Comparison of ENCODE assay signal across 8 mouse cellular contexts in genomic region chr8:121651874-121652361, GRCm38 (mm10). TPM values are rescaled to one million over a fixed set of nuclear protein-coding genes. Genes with fewer than 3 reads are reported as not detected.
A peak's percentile ranks its signal among the peaks of the same experiment; 100 is the strongest.
DNase-seq lines count a peak whose midpoint lies in the region; ATAC-seq lines count a peak whose summit lies in the region.

No protein-coding gene starts in this region.

- DNase-seq in R1 (ENCODE audit: low read depth, low spot score) (peak; percentile 50), adipocyte (ENCODE audit: low spot score) (no peak)
- DNase-seq in embryo, embryonic 11 days, result peak; percentile 71
- peak; percentile 65 to 79 for DNase-seq in kidney, postnatal 4 days

- H3K36me3 ChIP-seq in erythroblast, embryonic 14.5 days (ENCODE audit: control insufficient read depth), result no peaks in the 10 kb centered on the region
- peaks cover 12% of the 10 kb centered on the region for H3K36me3 ChIP-seq in heart, embryonic 13.5 days
- no peaks in the 10 kb centered on the region for H3K36me3 ChIP-seq in midbrain, embryonic 16.5 days (ENCODE audit: control insufficient read depth, insufficient read depth, low read length)

- H3K9me3 ChIP-seq in erythroblast, embryonic 14.5 days (ENCODE audit: control insufficient read depth, low read length), result peaks cover 7% of the 10 kb centered on the region; the same call in 1 of the 2 replicates
- H3K9me3 ChIP-seq in heart, embryonic 13.5 days, result no peaks in the 10 kb centered on the region
- no peaks in the 10 kb centered on the region for H3K9me3 ChIP-seq in midbrain, embryonic 16.5 days (replicated peaks; ENCODE audit: control insufficient read depth, low read length, poor library complexity, severe bottlenecking)

- H3K27ac ChIP-seq in heart, embryonic 13.5 days (replicated peaks), result peak overlapping the region; percentile 46; the same call in 1 of the 2 replicates
- H3K27ac ChIP-seq in midbrain, embryonic 16.5 days (ENCODE audit: low read length), result peak overlapping the region; percentile 79

- peak overlapping the region; percentile 58 for H3K4me3 ChIP-seq in erythroblast, embryonic 14.5 days (replicated peaks)
- H3K4me3 ChIP-seq in heart, embryonic 13.5 days, result peak overlapping the region; percentile 76
- peak overlapping the region; percentile 88 for H3K4me3 ChIP-seq in midbrain, embryonic 16.5 days (ENCODE audit: low read depth, low read length)

- WGBS in heart, embryonic 13.5 days, result under 1% methylated on average over 41 of the region's 56 CpGs
- 0% methylated on average over 47 of the region's 56 CpGs for WGBS in midbrain, embryonic 16.5 days

- peaks cover 71% of the 10 kb centered on the region for H3K27me3 ChIP-seq in erythroblast, embryonic 14.5 days (ENCODE audit: control insufficient read depth)
- H3K27me3 ChIP-seq in heart, embryonic 13.5 days (replicated peaks), result no peaks in the 10 kb centered on the region
- H3K27me3 ChIP-seq in midbrain, embryonic 16.5 days (ENCODE audit: control insufficient read depth, insufficient read depth, low read depth, low read length), result no peaks in the 10 kb centered on the region

- H3K4me2 ChIP-seq in heart, embryonic 13.5 days, result peak overlapping the region; percentile 85
- peak overlapping the region; percentile 87 for H3K4me2 ChIP-seq in midbrain, embryonic 16.5 days (ENCODE audit: low read length)

- H3K4me1 ChIP-seq in erythroblast, embryonic 14.5 days (ENCODE audit: control insufficient read depth), result peaks cover 2% of the 10 kb centered on the region
- peaks cover 59% of the 10 kb centered on the region for H3K4me1 ChIP-seq in heart, embryonic 13.5 days
- H3K4me1 ChIP-seq in midbrain, embryonic 16.5 days (ENCODE audit: control insufficient read depth, insufficient read depth, low read length), result peaks cover 55% of the 10 kb centered on the region

- ATAC-seq in erythroblast, adult 5-6 weeks (replicated peaks; ENCODE audit: low FRiP score, poor library complexity, severe bottlenecking), result no peak
- ATAC-seq in heart, embryonic 13.5 days (ENCODE audit: extremely low read depth, insufficient number of reproducible peaks, low FRiP score, low TSS enrichment), result no peak
- no peak for ATAC-seq in midbrain, embryonic 16.5 days

- H3K9ac ChIP-seq in heart, embryonic 13.5 days, result peak overlapping the region; percentile 87
- H3K9ac ChIP-seq in midbrain, embryonic 16.5 days (ENCODE audit: low read depth, low read length), result peak overlapping the region; percentile 86

RNA-seq across cellular contexts. Expression of gene Zcchc14, which starts 0.8 kb away (rescaled TPM):
- polyA plus RNA-seq in erythroblast, embryonic 14.5 days (2012), result not detected in 2 replicates
- not detected in 2 replicates for total RNA-seq in erythroblast, adult 5-6 weeks (2015; ENCODE audit: low replicate concordance)
- total RNA-seq in erythroblast, adult 5-6 weeks (2017; ENCODE audit: low replicate concordance), result 0.14 TPM in 1 of 2 replicates, not detected in the other
- polyA plus RNA-seq in heart, embryonic 13.5 days (2015; fragmentation: Nextera tagmentation; extraction: Ambion mirVana), result 7.8 and 8.7 TPM in 2 replicates
- polyA plus RNA-seq in midbrain, embryonic 16.5 days (2015; fragmentation: Nextera tagmentation; extraction: Ambion mirVana), result 23.9 and 28.2 TPM in 2 replicates
